Mouse (Mus musculus): ENCODE measurements around the gene Trcg1.

Gene Trcg1

DNA sequence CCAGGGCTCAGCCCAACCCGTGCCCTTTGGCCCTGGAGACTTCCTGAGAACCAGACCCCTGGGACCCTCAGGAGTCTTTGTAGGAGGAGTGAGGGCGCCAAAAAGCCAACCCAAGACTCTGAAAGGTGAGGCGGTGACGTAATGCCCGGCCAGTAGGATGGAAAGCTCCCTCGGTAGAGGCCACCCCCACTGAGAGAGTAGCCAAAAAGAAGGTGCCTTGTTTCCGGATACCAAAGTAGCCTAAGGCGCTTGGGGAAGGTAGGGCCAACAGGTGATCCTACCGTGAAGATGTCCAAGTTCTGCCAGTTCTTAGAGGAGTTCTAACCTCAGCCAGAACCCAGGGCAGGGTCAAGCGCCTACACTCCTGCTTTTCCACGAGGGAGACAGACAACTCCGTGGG, 24.6 kb downstream of the Trcg1 start:
- no peak for ATAC-seq (ENCODE audit: insufficient number of reproducible peaks, low FRiP score, low TSS enrichment)

DNA sequence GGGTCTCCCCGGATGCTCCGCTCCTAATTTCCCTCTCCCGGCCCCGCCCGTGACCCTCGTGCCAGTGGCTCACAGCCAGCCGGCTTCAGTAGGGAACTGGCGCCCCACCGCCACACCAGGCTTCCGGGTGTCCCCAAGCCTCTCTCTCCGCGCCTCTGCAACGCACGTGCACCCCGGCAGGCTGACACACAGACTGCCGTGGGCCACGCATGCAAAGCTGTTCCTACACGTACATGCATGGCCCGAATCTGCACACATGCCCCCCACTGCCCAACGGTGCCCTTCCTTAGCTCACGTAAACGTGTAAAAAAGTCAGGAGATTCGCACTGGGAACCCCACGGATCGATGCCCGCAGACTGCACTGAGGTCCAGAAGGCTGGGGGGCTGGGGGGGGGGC, 25.2 kb downstream of the Trcg1 start:
- ATAC-seq (ENCODE audit: insufficient number of reproducible peaks, low FRiP score, low TSS enrichment) = no peak

DNA sequence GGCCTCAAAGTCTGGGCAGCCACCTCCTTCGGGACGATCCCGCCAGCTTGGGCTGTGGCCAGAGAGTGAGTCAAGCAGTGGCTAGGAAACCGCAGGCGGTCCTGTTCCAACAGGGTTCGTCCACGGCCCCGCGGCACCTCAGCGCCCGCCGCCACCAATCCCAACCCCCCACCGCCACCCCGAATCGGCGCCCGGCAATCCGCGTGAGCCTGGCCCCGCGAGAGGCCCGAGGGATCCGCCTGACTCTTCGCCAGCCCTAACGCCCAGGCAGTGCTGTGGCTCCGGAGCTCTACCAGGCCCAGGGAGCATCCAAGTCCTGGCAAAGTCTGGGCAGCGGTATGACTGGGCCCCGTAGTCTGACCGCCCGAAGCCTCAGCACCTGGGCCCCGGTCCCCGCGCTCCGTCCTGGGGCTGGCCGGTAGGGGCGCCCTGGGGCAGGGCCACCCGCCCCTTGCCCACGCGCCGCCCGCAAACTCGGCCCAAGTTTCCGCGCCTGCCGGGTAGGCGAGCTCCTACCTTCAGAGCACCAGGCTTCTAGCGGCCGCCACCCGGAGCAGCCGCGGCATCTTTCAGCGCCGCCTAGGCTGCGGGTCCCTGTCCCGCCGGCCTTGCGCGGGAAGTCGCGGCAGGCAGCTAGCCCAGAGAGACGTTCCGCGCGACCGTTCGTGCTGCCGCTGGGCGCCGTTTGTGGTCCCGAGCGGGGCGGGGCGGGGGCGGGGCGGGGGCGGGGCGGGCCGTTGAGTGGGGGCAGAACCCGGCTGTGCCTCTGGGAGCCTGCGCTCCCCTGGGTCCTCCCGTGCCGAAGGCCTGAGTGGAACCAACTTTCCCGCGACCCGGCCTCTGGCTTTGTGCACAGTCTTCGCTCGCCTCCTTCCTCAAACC, 25.8 kb downstream of the Trcg1 start, which contains the start of gene 1700017B05Rik:
Gene 1700017B05Rik, minus strand, starts transcription at position 700 of the 882 bp plus-strand sequence.
- peak; percentile 46 for ATAC-seq (ENCODE audit: insufficient number of reproducible peaks, low FRiP score, low TSS enrichment)

DNA sequence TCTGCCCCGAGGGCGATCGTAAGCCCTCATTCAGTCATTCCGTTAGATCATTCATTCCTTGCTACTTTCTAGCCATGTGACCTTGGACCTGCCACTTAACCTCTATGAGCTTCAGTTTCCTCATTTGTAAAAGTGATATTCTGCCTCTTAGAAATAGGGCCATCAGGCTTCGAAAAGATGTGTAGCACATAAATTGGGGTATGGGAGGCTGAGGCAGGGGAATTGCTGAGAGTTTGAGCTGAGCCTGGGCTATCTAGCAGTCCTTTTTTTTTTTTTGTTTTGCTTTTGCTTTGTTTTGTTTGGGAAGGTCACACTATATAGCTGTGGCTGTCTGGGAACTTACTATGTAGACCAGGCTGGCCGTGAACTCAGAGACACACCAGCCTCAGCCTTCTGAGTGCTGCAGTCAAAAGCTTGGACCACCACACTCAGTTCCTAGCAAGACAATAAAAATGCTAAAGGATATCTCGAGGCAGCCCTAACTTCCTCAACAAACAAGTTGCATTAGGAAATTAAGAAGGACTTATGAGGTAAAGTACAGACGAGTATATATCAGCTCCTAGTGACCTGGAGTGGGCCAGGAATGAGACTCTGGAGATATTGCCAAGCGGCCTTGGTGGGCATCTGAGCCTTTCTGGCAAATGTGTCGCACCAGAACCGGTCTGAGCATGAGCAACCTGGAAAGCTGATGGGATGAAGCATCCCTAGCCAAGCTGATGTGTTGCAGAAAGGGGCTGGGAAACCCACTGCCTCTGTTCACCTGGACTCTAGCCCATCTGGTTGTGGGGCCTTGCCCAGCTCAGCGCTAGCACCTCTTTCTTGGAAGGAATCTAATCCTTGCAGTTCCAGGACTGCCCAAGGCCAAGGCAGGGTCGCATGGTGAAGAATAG, 26.7 kb downstream of the Trcg1 start:
- no peak for ATAC-seq (ENCODE audit: insufficient number of reproducible peaks, low FRiP score, low TSS enrichment)

DNA sequence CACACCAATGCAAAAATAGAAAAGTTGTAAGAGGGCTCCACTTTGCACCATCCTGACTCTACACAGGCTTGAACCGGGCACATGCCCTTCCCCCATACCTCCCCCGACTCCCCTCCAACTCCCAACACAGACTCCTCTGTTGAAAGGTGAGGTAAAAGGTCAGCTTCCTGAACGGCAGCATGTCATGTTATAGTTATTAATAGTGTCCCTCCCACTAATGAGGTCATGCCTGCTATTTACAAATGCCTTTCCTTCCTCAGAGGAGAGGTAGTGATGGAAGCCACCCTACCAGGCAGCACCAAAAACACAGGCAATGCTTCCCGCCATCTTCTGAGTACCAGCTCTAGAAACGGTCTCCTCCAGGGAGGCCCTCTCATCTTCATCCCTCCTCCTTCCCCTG, 28.8 kb downstream of the Trcg1 start:
- no peak for ATAC-seq (ENCODE audit: insufficient number of reproducible peaks, low FRiP score, low TSS enrichment)

DNA sequence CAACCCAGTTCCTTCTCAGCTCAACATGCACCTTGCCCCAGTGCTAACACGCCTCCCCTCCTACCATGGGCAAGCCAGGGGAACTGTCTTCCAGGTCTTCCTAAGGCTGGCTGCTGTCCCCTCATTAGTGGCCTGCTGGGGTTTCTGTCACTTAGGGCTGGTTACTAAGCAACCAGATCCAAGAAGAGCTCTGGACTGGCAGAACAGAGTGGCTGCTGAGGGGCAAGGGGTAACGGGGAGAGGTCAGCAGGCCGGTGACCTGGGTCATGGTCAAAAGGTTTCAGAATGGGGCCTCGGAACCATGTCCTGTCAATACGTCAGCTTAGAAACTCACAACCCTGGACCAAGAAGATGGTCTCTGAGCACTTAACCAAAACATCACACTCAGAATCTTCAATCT, 31.1 kb downstream of the Trcg1 start:
- ATAC-seq (ENCODE audit: insufficient number of reproducible peaks, low FRiP score, low TSS enrichment) = no peak

DNA sequence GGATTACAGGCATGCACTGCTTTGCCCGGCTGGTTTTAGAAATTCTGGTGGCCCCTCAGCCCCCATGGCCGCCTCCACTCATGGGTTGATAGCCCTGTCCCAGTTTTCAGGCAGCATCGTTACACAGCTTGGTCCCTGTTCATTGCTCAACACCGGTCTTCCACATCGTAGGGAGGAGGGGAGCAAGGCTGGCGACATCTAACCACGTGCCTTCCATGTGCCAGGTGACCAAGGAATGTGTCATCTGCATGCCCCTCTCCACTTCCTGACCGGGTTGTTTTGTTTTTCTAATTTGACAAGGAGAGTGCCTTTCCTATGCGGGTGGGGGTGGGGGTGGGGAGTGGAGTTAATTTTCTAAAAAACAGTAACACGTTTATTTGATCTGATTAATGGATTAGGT, 31.7 kb downstream of the Trcg1 start:
- no peak for ATAC-seq (ENCODE audit: insufficient number of reproducible peaks, low FRiP score, low TSS enrichment)

DNA sequence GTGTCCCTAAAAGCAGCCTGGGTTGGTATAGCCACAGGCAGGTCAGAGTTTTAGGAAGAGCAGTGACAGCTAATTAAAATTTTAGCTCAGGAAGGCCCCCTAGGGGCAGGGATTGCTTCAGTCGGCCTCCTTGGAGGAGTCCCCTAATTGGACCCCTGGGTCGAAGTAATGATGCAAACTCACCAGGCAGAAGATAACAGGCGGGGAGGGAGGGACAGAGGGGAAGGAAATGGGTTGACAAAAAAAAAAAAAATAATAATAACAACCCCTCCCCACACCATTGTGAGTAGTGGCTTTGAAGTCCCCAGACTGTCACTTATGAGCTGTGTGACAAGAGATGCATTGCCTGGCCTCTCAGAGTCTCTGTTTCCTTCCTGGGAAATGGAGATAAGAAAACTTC, 32.2 kb downstream of the Trcg1 start:
- no peak for ATAC-seq (ENCODE audit: insufficient number of reproducible peaks, low FRiP score, low TSS enrichment)

DNA sequence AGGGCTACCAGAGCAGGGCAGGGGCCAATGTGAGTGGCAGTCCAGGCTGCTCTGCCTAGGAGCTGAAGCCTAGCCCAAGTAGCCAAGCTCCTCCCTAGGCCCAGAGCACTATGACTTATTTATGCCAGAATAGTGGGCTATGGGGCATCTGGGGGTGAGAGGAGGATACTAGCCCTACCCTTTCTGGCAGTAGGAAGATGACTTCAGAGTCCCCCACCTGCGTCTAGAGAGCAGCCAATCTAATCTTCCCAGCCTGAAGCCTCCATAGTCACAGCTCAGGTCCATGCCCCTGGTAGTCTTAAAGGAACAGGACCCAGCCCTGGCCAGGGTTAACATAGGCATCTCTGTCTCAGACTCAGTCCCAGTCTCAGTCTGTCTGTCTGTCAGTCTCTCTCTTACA, 33.0 kb downstream of the Trcg1 start:
- no peak for ATAC-seq (ENCODE audit: insufficient number of reproducible peaks, low FRiP score, low TSS enrichment)

DNA sequence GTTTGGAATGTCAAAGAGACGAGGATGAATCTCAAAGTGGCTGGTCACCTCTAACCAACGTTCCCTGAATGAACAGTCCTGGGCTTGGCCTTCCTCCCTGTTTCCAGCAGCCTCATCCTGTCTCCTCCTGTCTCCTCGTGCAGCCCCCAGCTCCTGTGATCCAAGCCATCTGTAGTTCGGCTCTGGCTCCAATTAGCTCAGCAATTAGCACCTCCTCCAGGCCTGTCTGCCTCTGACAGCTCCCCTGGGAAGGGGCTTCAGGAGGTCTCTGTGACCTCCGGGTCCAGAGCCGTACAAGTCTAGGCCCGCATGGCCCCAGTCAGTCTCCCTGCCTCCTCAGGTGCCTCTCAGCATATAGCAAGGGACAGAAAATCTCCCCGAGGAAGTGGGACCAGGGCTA, 34.0 kb downstream of the Trcg1 start:
- no peak for ATAC-seq (ENCODE audit: insufficient number of reproducible peaks, low FRiP score, low TSS enrichment)

DNA sequence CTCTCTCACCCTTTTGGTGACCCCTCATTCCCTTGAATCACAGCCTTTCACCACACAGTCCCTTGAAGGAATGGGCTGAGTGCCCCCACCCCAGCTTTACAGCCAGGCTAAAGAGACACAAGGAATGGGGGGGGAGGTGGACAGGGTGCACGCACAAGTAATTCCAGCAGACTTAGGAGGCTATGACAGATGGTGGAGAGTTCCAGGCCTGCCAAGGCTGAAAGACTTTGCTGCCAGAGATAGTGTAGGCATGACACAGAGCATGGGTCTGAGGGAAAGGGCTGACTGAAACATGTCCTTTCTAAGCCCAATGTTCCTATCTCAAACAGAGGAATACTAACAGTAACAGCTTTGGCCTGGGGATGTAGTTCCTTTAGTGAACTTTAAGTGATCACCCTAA, 34.7 kb downstream of the Trcg1 start:
- no peak for ATAC-seq (ENCODE audit: insufficient number of reproducible peaks, low FRiP score, low TSS enrichment)

DNA sequence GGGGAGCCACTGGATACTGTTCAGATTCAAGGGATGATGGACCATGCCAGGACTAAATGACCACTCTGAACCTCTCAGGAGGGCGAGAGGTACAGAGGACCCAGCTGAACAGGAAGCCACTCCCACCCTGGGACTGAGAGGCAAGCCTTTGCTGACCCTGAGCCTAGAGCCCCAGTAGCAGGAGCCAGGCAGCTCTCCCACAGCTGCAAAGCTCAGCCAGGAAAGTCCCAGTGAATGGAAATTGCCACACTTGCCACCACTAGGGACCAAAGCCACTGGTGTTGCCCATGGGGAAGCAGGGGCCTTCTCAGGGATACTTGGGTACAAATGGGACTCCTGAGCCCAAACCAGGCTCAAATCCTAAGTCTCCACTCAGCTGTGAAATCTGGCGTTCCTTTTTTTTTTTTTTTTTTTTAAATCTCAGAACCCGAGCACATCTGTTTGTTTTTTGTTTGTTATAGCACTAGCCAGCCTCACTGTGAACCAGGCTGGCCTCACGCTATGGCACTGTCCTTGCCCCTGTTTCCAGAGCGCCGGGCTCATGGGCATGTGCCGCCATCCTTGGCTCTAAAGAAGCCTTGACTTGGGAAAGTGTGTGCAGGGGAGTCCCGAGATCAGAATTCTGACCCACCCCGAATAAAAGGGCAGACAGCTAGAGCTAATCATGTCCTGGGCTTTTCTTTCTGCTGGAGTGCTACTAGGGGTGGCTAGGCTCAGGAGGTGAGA, 35.6 kb downstream of the Trcg1 start:
- no peak for ATAC-seq (ENCODE audit: insufficient number of reproducible peaks, low FRiP score, low TSS enrichment)

DNA sequence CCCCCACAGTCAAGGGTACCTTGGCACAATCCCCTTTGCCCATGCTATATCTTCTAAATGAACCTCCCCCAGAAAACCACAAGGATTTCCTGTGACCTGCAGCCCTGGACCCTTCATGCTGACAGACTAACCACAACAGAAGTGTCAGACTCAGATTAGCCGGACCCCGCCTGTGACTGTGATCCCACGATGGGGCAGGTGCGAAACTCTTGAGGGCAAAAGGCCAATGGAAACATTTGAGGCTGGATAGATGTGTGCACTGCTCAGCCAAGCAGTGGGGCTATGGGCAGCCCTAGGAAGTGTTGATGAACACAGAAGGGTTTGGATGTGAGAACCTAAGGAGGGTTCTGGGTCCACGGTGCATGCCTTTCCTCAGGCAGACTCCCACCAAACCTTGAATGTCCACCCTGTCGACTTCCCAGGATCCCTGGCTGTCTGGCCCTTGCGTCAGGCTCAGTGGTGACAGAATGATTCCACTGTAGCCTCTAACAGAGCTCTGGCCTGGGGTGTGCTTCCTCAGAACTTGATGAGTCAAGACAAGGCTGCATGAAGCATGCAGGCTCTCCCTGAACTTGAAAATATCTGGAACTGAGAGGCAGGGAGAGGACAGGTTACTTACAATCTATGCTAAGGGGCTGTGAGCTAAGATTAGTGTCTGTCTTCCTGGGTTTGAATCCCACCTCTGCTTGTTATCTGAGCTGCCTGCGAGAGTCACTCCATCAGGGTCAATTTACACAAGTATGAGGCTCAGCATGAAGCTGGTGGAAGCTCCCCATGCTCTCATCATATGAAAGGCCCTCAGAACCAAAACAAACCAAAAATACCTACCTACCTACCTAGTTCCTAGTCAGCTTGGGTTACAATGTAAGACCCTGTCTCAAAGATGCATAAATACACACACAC, 36.8 kb downstream of the Trcg1 start:
- no peak for ATAC-seq (ENCODE audit: insufficient number of reproducible peaks, low FRiP score, low TSS enrichment)

DNA sequence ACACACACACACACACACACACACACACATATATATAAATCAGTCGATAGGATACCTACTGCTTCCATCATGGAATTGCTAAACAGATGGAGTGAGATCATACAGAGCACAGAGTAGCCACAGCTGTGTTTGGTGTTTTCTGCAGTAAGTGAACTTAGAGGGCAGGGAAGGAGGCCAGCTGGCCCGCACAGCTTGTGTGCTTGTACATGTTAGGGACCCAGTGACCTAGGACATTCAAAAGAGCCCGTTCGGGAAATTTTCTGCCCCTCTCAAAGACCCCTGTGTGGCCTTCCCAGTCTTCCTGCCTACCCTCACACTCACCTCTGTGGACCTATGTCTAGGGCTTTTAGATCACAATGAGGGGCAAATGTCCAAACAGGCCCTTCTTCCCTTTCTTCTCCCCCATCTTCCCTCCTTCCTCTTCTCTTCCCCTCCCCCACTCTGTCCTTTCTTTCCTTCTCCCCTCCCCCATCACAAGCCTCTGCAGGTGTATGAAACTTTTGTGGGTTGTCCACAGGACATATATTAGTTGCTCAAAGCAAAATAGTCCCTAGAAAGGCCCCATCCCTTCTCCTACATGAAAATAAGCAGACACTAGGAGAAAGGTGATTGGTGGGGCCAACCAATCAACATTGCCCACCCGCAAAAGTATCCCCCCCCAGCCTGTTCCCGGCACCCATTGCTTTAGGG, 37.6 kb downstream of the Trcg1 start:
- no peak for ATAC-seq (ENCODE audit: insufficient number of reproducible peaks, low FRiP score, low TSS enrichment)

DNA sequence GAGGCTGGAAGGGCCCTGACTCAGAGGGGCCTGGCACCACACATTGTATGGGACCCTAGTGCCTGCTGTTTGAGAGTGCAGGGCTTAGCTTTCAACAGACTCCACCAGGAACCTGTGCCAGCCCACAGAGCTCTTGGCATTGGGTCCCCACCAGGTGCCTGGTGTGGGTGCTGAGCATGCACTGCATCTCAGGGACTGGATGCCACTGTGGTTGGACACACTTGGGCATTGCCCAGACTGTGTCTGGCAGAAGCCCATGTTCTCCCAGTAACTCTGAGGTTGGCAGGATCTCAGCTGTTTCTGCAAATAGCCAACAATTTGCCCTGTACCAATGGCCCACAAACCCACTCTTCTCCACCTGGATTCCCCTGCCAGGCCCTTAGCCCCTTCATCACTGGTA, 40.0 kb downstream of the Trcg1 start:
- ATAC-seq (ENCODE audit: insufficient number of reproducible peaks, low FRiP score, low TSS enrichment) = no peak

DNA sequence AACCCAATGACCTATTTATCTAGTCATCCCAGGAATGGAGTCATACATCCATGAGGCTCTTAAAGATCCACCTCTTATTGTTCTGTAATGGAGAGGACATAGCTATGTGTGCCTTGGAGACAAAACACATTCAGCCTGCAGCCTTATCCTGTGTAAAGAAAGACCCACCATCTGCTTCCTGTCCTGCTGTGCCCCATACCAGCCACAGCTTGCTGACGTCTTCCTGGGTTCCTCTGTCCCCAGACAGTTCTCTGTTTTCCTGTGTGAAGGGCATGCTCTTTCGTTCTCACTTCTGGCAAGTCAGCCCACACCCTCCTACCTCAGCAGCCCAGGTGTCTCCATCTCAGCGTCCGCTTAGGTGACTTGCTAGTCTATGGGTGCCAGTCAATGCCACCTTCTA, 41.9 kb downstream of the Trcg1 start:
- no peak for ATAC-seq (ENCODE audit: insufficient number of reproducible peaks, low FRiP score, low TSS enrichment)

DNA sequence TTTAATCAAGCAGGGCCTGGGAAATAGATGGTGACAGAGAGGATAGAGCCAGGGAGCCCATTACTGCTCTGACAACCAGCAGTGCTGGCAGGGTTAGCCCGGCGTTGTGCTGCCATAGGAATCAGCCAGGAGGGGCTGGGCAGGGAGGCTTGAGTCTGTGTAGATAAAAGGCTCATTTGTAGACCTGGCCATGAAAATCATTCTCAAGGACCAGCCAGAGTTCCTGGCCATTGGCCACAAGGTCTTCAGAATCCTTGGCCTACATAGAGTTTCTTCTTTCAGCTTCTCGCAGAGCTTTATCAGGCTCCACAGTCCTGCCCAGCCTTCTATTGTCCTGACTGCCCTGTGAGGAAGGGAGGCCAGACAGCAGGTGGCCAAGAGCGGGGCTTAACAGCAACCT, 43.1 kb downstream of the Trcg1 start:
- no peak for ATAC-seq (ENCODE audit: insufficient number of reproducible peaks, low FRiP score, low TSS enrichment)

DNA sequence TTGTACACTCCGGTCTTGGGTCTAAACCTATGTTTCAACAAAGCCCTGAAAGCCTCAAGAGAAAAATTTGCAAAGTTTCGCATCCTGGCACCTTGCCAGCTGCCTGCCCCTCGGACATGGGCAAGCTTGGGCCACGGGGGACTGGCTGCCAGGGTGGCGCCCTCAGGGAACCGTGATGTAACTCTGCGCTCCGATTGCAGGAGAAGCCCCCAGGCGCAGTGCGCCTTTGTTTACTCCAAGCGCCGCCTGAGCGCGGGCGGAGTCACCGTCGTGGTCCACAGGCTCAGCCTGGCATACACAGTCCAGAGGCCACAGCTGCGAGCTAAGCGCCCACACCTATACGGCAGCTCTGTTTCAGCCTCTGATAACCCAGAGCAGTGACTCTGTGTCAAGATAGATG, 45.2 kb downstream of the Trcg1 start:
- ATAC-seq (ENCODE audit: insufficient number of reproducible peaks, low FRiP score, low TSS enrichment) = no peak

DNA sequence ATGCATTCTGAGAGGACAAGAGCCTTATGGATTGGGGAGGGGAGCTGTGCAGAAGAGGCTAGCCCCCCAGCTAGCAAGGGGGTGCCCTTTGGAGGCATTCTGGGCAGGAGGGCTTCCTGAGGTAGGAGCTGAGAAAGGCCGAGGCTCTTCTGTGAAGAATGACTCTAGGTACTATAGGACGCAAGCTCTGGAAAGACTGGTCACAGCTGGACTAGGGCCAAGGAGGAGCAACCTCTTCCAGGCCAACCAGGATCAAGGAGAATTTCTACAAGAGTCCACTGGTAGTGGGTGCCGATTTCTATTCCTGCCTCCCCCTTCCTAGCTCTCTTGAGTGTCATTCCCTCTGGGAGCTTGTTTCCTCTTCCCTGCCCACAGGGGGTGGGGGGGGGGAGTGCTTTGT, 46.3 kb downstream of the Trcg1 start:
- ATAC-seq (ENCODE audit: insufficient number of reproducible peaks, low FRiP score, low TSS enrichment) = no peak
